Mouse (Mus musculus) myocyte (in vitro differentiated cells): ENCODE data around the gene Tmcc3. TPM values are rescaled to one million over a fixed set of nuclear protein-coding genes. Genes with fewer than 3 reads are reported as not detected.
A peak's percentile ranks its signal among the peaks of the same experiment; 100 is the strongest.

Experiments
- H3K27me3 ChIP-seq: one replicate; pipeline ENCODE4 v1.6.1; 2011; ENCODE audit not compliant: control insufficient read depth, insufficient read depth, insufficient read length
- H3K36me3 ChIP-seq: one replicate; pipeline ENCODE4 v1.6.1; 2011; ENCODE audit not compliant: control insufficient read depth, insufficient read depth
- H3K4me2 ChIP-seq: one replicate; pipeline ENCODE4 v1.6.1; 2011; ENCODE audit warnings: low read depth, control low read depth
- H3K4me3 ChIP-seq: one replicate; pipeline ENCODE4 v1.5.1; 2011; ENCODE audit warnings: mild to moderate bottlenecking, control low read depth, moderate library complexity
- H3K79me2 ChIP-seq: one replicate; pipeline ENCODE4 v1.6.1; 2011; ENCODE audit not compliant: control insufficient read depth, insufficient read depth
- H3ac ChIP-seq: one replicate; pipeline ENCODE4 v1.6.1; 2011; ENCODE audit not compliant: control insufficient read depth, insufficient read length
- CEBPB ChIP-seq: IDR thresholded peaks from 2 replicates; pipeline ENCODE4 v1.6.1; 2011; ENCODE audit warnings: mild to moderate bottlenecking, moderate library complexity; ENCODE audit not compliant: poor library complexity, insufficient read depth, severe bottlenecking
- E2F4 ChIP-seq: IDR thresholded peaks from one replicate; pipeline ENCODE4 v1.6.1; 2011; ENCODE audit warnings: mild to moderate bottlenecking, control low read depth, moderate library complexity; ENCODE audit not compliant: insufficient read depth
- MAX ChIP-seq: IDR thresholded peaks from one replicate; pipeline ENCODE4 v1.6.1; 2011; ENCODE audit warnings: low read depth, mild to moderate bottlenecking, control low read depth
- MYOD1 ChIP-seq, 3 experiments: IDR thresholded peaks; one replicate each; pipeline ENCODE4 v1.6.1; 2011; ENCODE audit warnings: control low read depth in 2 of 3, low read depth in 2 of 3, mild to moderate bottlenecking in 2 of 3, moderate library complexity in 1 of 3; ENCODE audit not compliant: insufficient read length in 2 of 3, control insufficient read depth in 1 of 3
- MYOG ChIP-seq, 3 experiments: IDR thresholded peaks; one replicate each; pipeline ENCODE4 v1.6.1; 2011; ENCODE audit warnings: control low read depth in 2 of 3, low read depth in 2 of 3, mild to moderate bottlenecking in 2 of 3; ENCODE audit not compliant: insufficient read length in 2 of 3, control insufficient read depth in 1 of 3, insufficient read depth in 1 of 3
- POLR2A ChIP-seq: IDR thresholded peaks from one replicate; pipeline ENCODE4 v1.6.1; 2011; ENCODE audit warnings: low read depth, mild to moderate bottlenecking, control low read depth, moderate library complexity; ENCODE audit not compliant: insufficient read length
- POLR2AphosphoS2 ChIP-seq: IDR thresholded peaks from one replicate; pipeline ENCODE4 v1.6.1; 2011; ENCODE audit warnings: low read depth, control low read depth; ENCODE audit not compliant: insufficient read length
- REST ChIP-seq: IDR thresholded peaks from one replicate; pipeline ENCODE4 v1.6.1; 2011; ENCODE audit warnings: mild to moderate bottlenecking, control low read depth, moderate library complexity; ENCODE audit not compliant: insufficient read depth, insufficient read length
- SRF ChIP-seq: IDR thresholded peaks from one replicate; pipeline ENCODE4 v1.6.1; 2011; ENCODE audit warnings: low read depth; ENCODE audit not compliant: control insufficient read depth, insufficient read length
- TCF12 ChIP-seq: IDR thresholded peaks from one replicate; pipeline ENCODE4 v1.6.1; 2011; ENCODE audit warnings: mild to moderate bottlenecking, control low read depth; ENCODE audit not compliant: poor library complexity, insufficient read depth, severe bottlenecking
- TCF3 ChIP-seq: IDR thresholded peaks from one replicate; pipeline ENCODE4 v1.6.1; 2011; ENCODE audit warnings: low read depth, control low read depth; ENCODE audit not compliant: insufficient read length
- USF1 ChIP-seq: IDR thresholded peaks from one replicate; pipeline ENCODE4 v1.6.1; 2011; ENCODE audit warnings: low read depth, mild to moderate bottlenecking, control low read depth, moderate library complexity
- polyA plus RNA-seq: library from polyadenylated mRNA; unstranded; fragments of >200 nt; fragmentation: generic; extraction: Trizol; gene quantifications from one replicate; pipeline ENCODE4 v1.2.1, GENCODE M21; 2012; ENCODE audit warnings: missing spikeins

Gene Tmcc3
- polyA plus RNA-seq, 1 experiment, result 16.6 TPM

- H3K4me3 ChIP-seq, result no peak overlapping the region
- peak overlapping the region; percentile 44 for H3K4me2 ChIP-seq
- H3ac ChIP-seq, result no peak overlapping the region
- no peaks in the 10 kb centered on the region for H3K79me2 ChIP-seq
- no peaks in the 10 kb centered on the region for H3K36me3 ChIP-seq
- TF ChIP-seq E2F4 (no peak), TCF12 (peak; percentile 48), POLR2AphosphoS2 (no peak), REST (no peak), SRF (peak; percentile 19), CEBPB (no peak), MYOD1 (IDR thresholded peaks at IDR 0.05; ENCODE audit: control insufficient read depth in 1 of 3, insufficient read length in 2 of 3, low read depth in 2 of 3) (peak in 2 of 3 experiments; percentile 94 to 97), TCF3 (peak; percentile 67), MYOG (IDR thresholded peaks at IDR 0.05; ENCODE audit: control insufficient read depth in 1 of 3, insufficient read depth in 1 of 3, insufficient read length in 2 of 3, low read depth in 2 of 3) (peak; percentile 72 to 95 (median 80))
- H3K27me3 ChIP-seq, result no peaks in the 10 kb centered on the region
Measured at GRCm38 (mm10) chr10:94562991-94563390, 251.2 kb downstream of the Tmcc3 start.

GRCm38 (mm10) chr10:94565410-94566221 is 253.9 kb downstream of the Tmcc3 start:
- no peak overlapping the region for H3K4me3 ChIP-seq
- H3K4me2 ChIP-seq, result peak overlapping the region; percentile 37
- TF ChIP-seq POLR2A (no peak), TCF3 (no peak), MYOD1 (IDR thresholded peaks at IDR 0.05; ENCODE audit: control insufficient read depth in 1 of 3, insufficient read length in 2 of 3, low read depth in 2 of 3) (peak in 2 of 3 experiments; percentile 12 to 39), SRF (no peak), TCF12 (peak; percentile 19), REST (no peak), POLR2AphosphoS2 (no peak), USF1 (no peak), MYOG (IDR thresholded peaks at IDR 0.05; ENCODE audit: control insufficient read depth in 1 of 3, insufficient read depth in 1 of 3, insufficient read length in 2 of 3, low read depth in 2 of 3) (peak in 1 of 3 experiments; percentile 57)
- H3ac ChIP-seq, result no peak overlapping the region
- no peaks in the 10 kb centered on the region for H3K27me3 ChIP-seq
- no peaks in the 10 kb centered on the region for H3K36me3 ChIP-seq
- peaks cover 6% of the 10 kb centered on the region for H3K79me2 ChIP-seq

DNA sequence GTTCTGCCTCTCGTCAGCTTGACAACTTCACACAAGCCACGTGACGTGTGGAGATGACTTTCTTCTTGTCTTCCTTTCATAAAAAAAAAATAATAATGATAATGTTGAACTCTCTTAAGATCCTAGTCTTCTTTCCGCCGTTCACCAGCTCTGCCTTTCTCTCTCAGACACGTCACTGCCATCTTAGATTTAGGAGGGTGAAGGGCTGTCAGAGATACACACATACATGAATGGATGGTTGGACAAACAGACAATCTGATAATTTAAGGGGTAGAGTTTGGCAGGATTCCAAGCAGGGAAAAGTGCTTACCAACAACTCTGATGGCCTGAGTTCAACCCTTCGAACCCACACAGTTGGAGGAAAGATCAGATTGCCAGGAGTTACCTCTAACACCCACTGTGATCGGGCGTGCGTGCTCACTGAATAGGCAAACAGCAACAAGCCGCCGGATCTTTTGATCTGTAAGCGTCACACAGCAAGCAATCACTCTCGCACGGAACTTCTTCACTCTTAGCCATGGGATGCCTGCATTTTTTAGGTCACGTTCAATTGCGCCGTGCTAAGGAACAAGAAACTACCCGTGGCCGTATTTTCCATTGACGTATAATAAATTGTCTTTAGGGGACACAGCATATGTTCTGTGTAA is 254.6 kb downstream of the Tmcc3 start:
- H3K79me2 ChIP-seq, result peaks cover 6% of the 10 kb centered on the region
- no peaks in the 10 kb centered on the region for H3K36me3 ChIP-seq
- no peak overlapping the region for H3ac ChIP-seq
- H3K4me3 ChIP-seq, result no peak overlapping the region
- H3K4me2 ChIP-seq, result no peak overlapping the region
- H3K27me3 ChIP-seq, result no peaks in the 10 kb centered on the region
- TF ChIP-seq MAX (no peak), CEBPB (no peak), USF1 (no peak), E2F4 (no peak), TCF3 (no peak), SRF (no peak), POLR2A (no peak), REST (no peak), POLR2AphosphoS2 (no peak), MYOG (IDR thresholded peaks at IDR 0.05; ENCODE audit: control insufficient read depth in 1 of 3, insufficient read depth in 1 of 3, insufficient read length in 2 of 3, low read depth in 2 of 3) (no peak), MYOD1 (IDR thresholded peaks at IDR 0.05; ENCODE audit: control insufficient read depth in 1 of 3, insufficient read length in 2 of 3, low read depth in 2 of 3) (no peak), TCF12 (no peak)

DNA sequence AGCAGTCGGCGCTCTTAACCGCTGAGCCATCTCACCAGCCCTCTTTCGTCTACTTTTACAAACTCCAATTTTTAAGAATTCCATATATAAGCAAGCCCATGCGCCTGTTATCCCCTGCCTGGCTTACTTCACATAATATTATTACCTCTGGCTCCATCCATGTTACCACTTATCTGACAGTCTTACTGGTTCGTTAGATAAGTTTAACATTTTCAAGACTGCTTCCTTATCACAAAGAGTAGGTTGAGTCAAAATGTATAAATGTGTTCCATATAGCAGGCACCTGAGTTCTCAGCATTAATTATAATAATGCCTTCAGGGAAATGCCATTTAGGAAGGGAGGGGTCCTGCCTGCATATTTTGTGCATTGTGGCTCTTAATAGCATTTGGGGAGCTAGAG is 255.5 kb downstream of the Tmcc3 start:
- TF ChIP-seq TCF12, result no peak
- no peak for TF ChIP-seq MAX
- TF ChIP-seq E2F4, result no peak
- no peaks in the 10 kb centered on the region for H3K27me3 ChIP-seq
- H3K79me2 ChIP-seq, result peaks cover 6% of the 10 kb centered on the region
- no peaks in the 10 kb centered on the region for H3K36me3 ChIP-seq
- H3ac ChIP-seq, result no peak overlapping the region
- H3K4me2 ChIP-seq, result no peak overlapping the region
- H3K4me3 ChIP-seq, result no peak overlapping the region

- no peak overlapping the region for H3ac ChIP-seq
- peak overlapping the region; percentile 16 for H3K4me2 ChIP-seq
- peaks cover 6% of the 10 kb centered on the region for H3K79me2 ChIP-seq
- no peak overlapping the region for H3K4me3 ChIP-seq
- no peak for TF ChIP-seq POLR2AphosphoS2
- TF ChIP-seq POLR2A, result no peak
- no peak for TF ChIP-seq TCF3
- TF ChIP-seq MYOD1 (IDR thresholded peaks at IDR 0.05; ENCODE audit: control insufficient read depth in 1 of 3, insufficient read length in 2 of 3, low read depth in 2 of 3), result peak in 2 of 3 experiments; percentile 47 to 72
- no peak for TF ChIP-seq E2F4
- TF ChIP-seq TCF12, result peak; percentile 79
- TF ChIP-seq MYOG (IDR thresholded peaks at IDR 0.05; ENCODE audit: control insufficient read depth in 1 of 3, insufficient read depth in 1 of 3, insufficient read length in 2 of 3, low read depth in 2 of 3), result peak; percentile 23 to 83 (median 55)
- no peaks in the 10 kb centered on the region for H3K36me3 ChIP-seq
- no peaks in the 10 kb centered on the region for H3K27me3 ChIP-seq
Measured at GRCm38 (mm10) chr10:94567915-94568314, 256.2 kb downstream of the Tmcc3 start.
